In the genomic region with DNA sequence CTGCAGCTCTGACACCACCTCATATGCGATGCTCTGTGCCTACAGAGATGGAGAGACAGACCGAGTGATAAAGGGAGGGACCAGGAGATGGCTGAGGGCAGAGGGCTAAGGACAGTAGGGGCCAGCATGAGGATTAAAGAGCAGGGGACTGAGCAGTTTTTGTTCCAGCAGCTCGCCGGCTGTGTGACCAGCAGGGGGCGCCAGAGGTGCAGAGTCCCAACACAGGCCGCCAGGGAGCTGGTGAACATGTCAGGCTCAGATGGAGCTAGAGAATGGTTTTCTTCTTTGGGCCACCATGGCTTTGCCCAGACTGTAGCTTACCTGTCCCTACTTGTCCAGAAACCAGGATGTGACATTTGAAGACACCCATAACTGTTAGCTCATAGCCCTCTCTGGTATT, we compare ENCODE assay signal across 9 mouse cellular contexts. TPM values are rescaled to one million over a fixed set of nuclear protein-coding genes. Genes with fewer than 3 reads are reported as not detected.
DNase-seq lines count a peak whose midpoint lies in the region; ATAC-seq and TF ChIP-seq lines count a peak whose summit lies in the region.
"Had no signal": no experiment of that assay in that cellular context is flagged by ENCODE, and none has a peak within 500 bp of the region (broad histone marks: within the 10 kb centered on the region; RNA-seq: fewer than 3 reads in every experiment).

No protein-coding gene starts in this region.

- no peak overlapping the region for H3K4me2 ChIP-seq in CH12.LX (ENCODE audit: insufficient read depth, low read depth, poor library complexity, severe bottlenecking)
- H3K4me2 ChIP-seq in heart, embryonic 11.5 days = no peak overlapping the region
- H3K4me2 ChIP-seq: heart, embryonic 15.5 days had no signal

- H3K27me3 ChIP-seq in CH12.LX (replicated peaks) = peaks cover 61% of the 10 kb centered on the region
- peaks cover 42% of the 10 kb centered on the region for H3K27me3 ChIP-seq in embryonic facial prominence, embryonic 10.5 days (replicated peaks; ENCODE audit: low read depth, poor library complexity, severe bottlenecking)
- H3K27me3 ChIP-seq in heart, embryonic 11.5 days (ENCODE audit: control insufficient read depth, insufficient read depth, low read length) = peaks cover 30% of the 10 kb centered on the region

- no peak overlapping the region for H3K9ac ChIP-seq in CH12.LX (ENCODE audit: insufficient read depth, low read depth)
- peak overlapping the region; percentile 60 for H3K9ac ChIP-seq in heart, embryonic 11.5 days (ENCODE audit: low read depth, low read length)
- H3K9ac ChIP-seq: heart, embryonic 15.5 days had no signal

- DNase-seq in CH12.LX (ENCODE audit: extremely low read depth) = peak; percentile 85
- DNase-seq in adrenal gland, adult 2 months = peak; percentile 89
- peak; percentile 94 for DNase-seq in embryonic facial prominence, embryonic 10.5 days (ENCODE audit: low spot score)
- DNase-seq in left cerebral cortex, adult 11 months (ENCODE audit: low spot score) = peak; percentile 78
- peak; percentile 76 for DNase-seq in retina, postnatal 7 days (ENCODE audit: low read depth, low spot score)
- DNase-seq in urinary bladder, adult 18-20 months (ENCODE audit: low spot score in 2 of 2) = peak; percentile 80 to 82

- TF ChIP-seq POLR2A in CH12.LX (IDR thresholded peaks at IDR 0.05; ENCODE audit: low read depth, low read length) = no peak

- dilution Hi-C loops in CH12.LX (cut with MboI; ENCODE audit: extremely low pct_ligation_motif_present, extremely low pct_unique_long_range_greater_than_20kb, low sequenced_read_pairs) = no loop called here

- H3K36me3 ChIP-seq in CH12.LX (replicated peaks in 1 of 2; ENCODE audit: control insufficient read depth in 1 of 2, insufficient read depth in 1 of 2, low read length in 1 of 2) = no peaks in the 10 kb centered on the region
- H3K36me3 ChIP-seq in embryonic facial prominence, embryonic 10.5 days (replicated peaks) = no peaks in the 10 kb centered on the region
- no peaks in the 10 kb centered on the region for H3K36me3 ChIP-seq in heart, embryonic 11.5 days (ENCODE audit: control insufficient read depth, insufficient read depth, low read length)
- H3K36me3 ChIP-seq: heart, embryonic 15.5 days had no signal

- peak; percentile 84 for TF ChIP-seq RAD21 in CH12.LX (IDR thresholded peaks at IDR 0.05; ENCODE audit: low read depth, low read length)

- no peaks in the 10 kb centered on the region for H3K9me3 ChIP-seq in CH12.LX (replicated peaks; ENCODE audit: low read length)
- no peaks in the 10 kb centered on the region for H3K9me3 ChIP-seq in embryonic facial prominence, embryonic 10.5 days
- no peaks in the 10 kb centered on the region for H3K9me3 ChIP-seq in heart, embryonic 11.5 days (replicated peaks; ENCODE audit: control insufficient read depth, low read length)
- H3K9me3 ChIP-seq: heart, embryonic 15.5 days had no signal

- peaks cover 0 to 23% of the 10 kb centered on the region in 2 experiments; a peak in 2 of 4 replicates for H3K4me1 ChIP-seq in CH12.LX (ENCODE audit: control insufficient read depth in 1 of 2, insufficient read depth in 2 of 2)
- H3K4me1 ChIP-seq in embryonic facial prominence, embryonic 10.5 days = peaks cover 30% of the 10 kb centered on the region
- no peaks in the 10 kb centered on the region; the same call in 1 of the 2 replicates for H3K4me1 ChIP-seq in heart, embryonic 11.5 days (ENCODE audit: control insufficient read depth, insufficient read depth, low read length)

- H3K79me2 ChIP-seq in CH12.LX (replicated peaks; ENCODE audit: control insufficient read depth, extremely low read depth, insufficient read depth, poor library complexity, severe bottlenecking) = no peaks in the 10 kb centered on the region

- WGBS in embryonic facial prominence, embryonic 10.5 days = under 1% methylated on average over 6 of the region's 6 CpGs
- 2% methylated on average over 6 of the region's 6 CpGs for WGBS in heart, embryonic 11.5 days (ENCODE audit: insufficient replicate concordance)

- H3K4me3 ChIP-seq in CH12.LX (replicated peaks in 1 of 3; ENCODE audit: low read depth in 2 of 3, low read length in 2 of 3, poor library complexity in 1 of 3) = no peak overlapping the region
- peak overlapping the region; percentile 27 for H3K4me3 ChIP-seq in embryonic facial prominence, embryonic 10.5 days
- no peak overlapping the region for H3K4me3 ChIP-seq in heart, embryonic 11.5 days (ENCODE audit: low read depth, low read length)
- H3K4me3 ChIP-seq: heart, embryonic 15.5 days had no signal

- ATAC-seq in heart, embryonic 11.5 days (replicated peaks; ENCODE audit: insufficient number of reproducible peaks, low FRiP score, low TSS enrichment) = no peak
- peak; percentile 49 for ATAC-seq in megakaryocyte, adult 5-6 weeks (ENCODE audit: poor library complexity, severe bottlenecking)

- no peak overlapping the region for H3K27ac ChIP-seq in CH12.LX (ENCODE audit: insufficient read depth, low read depth)
- H3K27ac ChIP-seq in embryonic facial prominence, embryonic 10.5 days (replicated peaks) = peak overlapping the region; percentile 62
- peak overlapping the region; percentile 76; the same call in 1 of the 2 replicates for H3K27ac ChIP-seq in heart, embryonic 11.5 days (ENCODE audit: low read depth, low read length)
- H3K27ac ChIP-seq: heart, embryonic 15.5 days had no signal

- in situ Hi-C loops in CH12.LX (cut with MboI; ENCODE audit: low pct_ligation_motif_present, low pct_unique_long_range_greater_than_20kb, low sequenced_read_pairs) = loop anchor here (5.0 to 10.0 kb wide), 2 partner anchors 82 to 130 kb away; a partner anchor contains a TSS

- peak; percentile 59 to 97; a peak in 3 of 4 replicates for TF ChIP-seq CTCF in CH12.LX (conservative IDR thresholded peaks at IDR 0.05 in 1 of 2, IDR thresholded peaks at IDR 0.05 in 1 of 2; ENCODE audit: low read depth in 2 of 2, low read length in 2 of 2)

- no peak for TF ChIP-seq EP300 in CH12.LX (IDR thresholded peaks at IDR 0.05; ENCODE audit: low read length)

TF ChIP-seq in CH12.LX, 34 proteins besides CTCF, POLR2A, EP300 and RAD21 (continues in another document):
- TF ChIP-seq ZKSCAN1 (IDR thresholded peaks at IDR 0.05; ENCODE audit: borderline replicate concordance, low read depth, low read length) (no peak), IRF4 (IDR thresholded peaks at IDR 0.05; ENCODE audit: low read depth, low read length) (no peak; the same call in 1 of the 2 replicates), MAX (IDR thresholded peaks at IDR 0.05; ENCODE audit: low read length) (no peak), ZMIZ1 (IDR thresholded peaks at IDR 0.05; ENCODE audit: low read depth, low read length) (no peak)

RNA-seq across cellular contexts. Expression of a gene that starts 5.0 kb away (rescaled TPM):
- total RNA-seq in CH12.LX (2012; rRNA removed) = 7.2 and 8.0 TPM in 2 replicates
- total RNA-seq in CH12.LX (2014; rRNA removed) = 5.6 and 8.8 TPM in 2 replicates
- polyA plus RNA-seq in CH12.LX (2012; ENCODE audit: insufficient read length, low read depth) = 4.3 and 6.1 TPM in 2 replicates
- 10 to 100 TPM in 1 of 2 experiments, 1 to 10 TPM in 1; 9.0 to 10.8 TPM for total RNA-seq in adrenal gland, adult 2 months (2021)
- 60.7 and 72.6 TPM in 2 replicates for polyA plus RNA-seq in adrenal gland, adult 2 months (2012; rRNA removed)
- polyA plus RNA-seq in embryonic facial prominence, embryonic 10.5 days (2016; fragmentation: Nextera tagmentation; extraction: Ambion mirVana) = 5.1 and 5.8 TPM in 2 replicates
- polyA plus RNA-seq in heart, embryonic 11.5 days (2014; fragmentation: Nextera tagmentation; extraction: Ambion mirVana) = 2.4 and 3.2 TPM in 2 replicates
- total RNA-seq in megakaryocyte, adult 5-6 weeks (2015) = 9.0 and 11.0 TPM in 2 replicates
- total RNA-seq in megakaryocyte, adult 5-6 weeks (2017) = 10.5 and 11.1 TPM in 2 replicates

RNA-seq across cellular contexts. Expression of a gene that starts 18.5 kb away (rescaled TPM):
- 0.13 and 0.21 TPM in 2 replicates for total RNA-seq in CH12.LX (2012; rRNA removed)
- total RNA-seq in CH12.LX (2014; rRNA removed) = not detected in 2 replicates
- polyA plus RNA-seq in CH12.LX (2012; ENCODE audit: insufficient read length, low read depth) = not detected in 2 replicates
- total RNA-seq in adrenal gland, adult 2 months (2021) = 1 to 10 TPM; 1.6 to 5.0 TPM
- polyA plus RNA-seq in adrenal gland, adult 2 months (2012; rRNA removed) = 10.0 and 12.9 TPM in 2 replicates
- polyA plus RNA-seq in embryonic facial prominence, embryonic 10.5 days (2016; fragmentation: Nextera tagmentation; extraction: Ambion mirVana) = 4.7 and 5.1 TPM in 2 replicates
- 0.55 and 1.1 TPM in 2 replicates for polyA plus RNA-seq in heart, embryonic 11.5 days (2014; fragmentation: Nextera tagmentation; extraction: Ambion mirVana)
- not detected in 2 replicates for total RNA-seq in megakaryocyte, adult 5-6 weeks (2015)
- total RNA-seq in megakaryocyte, adult 5-6 weeks (2017) = 0.33 TPM in 1 of 2 replicates, not detected in the other

RNA-seq across cellular contexts. Expression of a gene that starts 29.2 kb away (rescaled TPM):
- total RNA-seq in CH12.LX (2012; rRNA removed) (58.7 and 62.9 TPM in 2 replicates), CH12.LX (2014; rRNA removed) (29.2 and 36.2 TPM in 2 replicates)
- polyA plus RNA-seq in CH12.LX (2012; ENCODE audit: insufficient read length, low read depth) = 82.0 and 113 TPM in 2 replicates
- total RNA-seq in adrenal gland, adult 2 months (2021) = 10 to 100 TPM; 65.0 TPM
- 52.5 and 58.3 TPM in 2 replicates for polyA plus RNA-seq in adrenal gland, adult 2 months (2012; rRNA removed)
- 173 and 179 TPM in 2 replicates for polyA plus RNA-seq in embryonic facial prominence, embryonic 10.5 days (2016; fragmentation: Nextera tagmentation; extraction: Ambion mirVana)
- 102 and 109 TPM in 2 replicates for polyA plus RNA-seq in heart, embryonic 11.5 days (2014; fragmentation: Nextera tagmentation; extraction: Ambion mirVana)
- 32.7 and 38.9 TPM in 2 replicates for total RNA-seq in megakaryocyte, adult 5-6 weeks (2015)
- total RNA-seq in megakaryocyte, adult 5-6 weeks (2017) = 36.8 and 47.6 TPM in 2 replicates

RNA-seq across cellular contexts. Expression of a gene that starts 36.3 kb away (rescaled TPM):
- total RNA-seq in CH12.LX (2012; rRNA removed) (17.3 and 23.2 TPM in 2 replicates), CH12.LX (2014; rRNA removed) (4.5 and 5.6 TPM in 2 replicates)
- 11.4 and 12.5 TPM in 2 replicates for polyA plus RNA-seq in CH12.LX (2012; ENCODE audit: insufficient read length, low read depth)
- under 1 TPM in 1 of 2 experiments, not detected in 1; 0.10 TPM for total RNA-seq in adrenal gland, adult 2 months (2021)
- polyA plus RNA-seq in adrenal gland, adult 2 months (2012; rRNA removed) = 0.28 and 0.41 TPM in 2 replicates
- polyA plus RNA-seq in embryonic facial prominence, embryonic 10.5 days (2016; fragmentation: Nextera tagmentation; extraction: Ambion mirVana) = not detected in 2 replicates
- 0.07 TPM in 1 of 2 replicates, not detected in the other for polyA plus RNA-seq in heart, embryonic 11.5 days (2014; fragmentation: Nextera tagmentation; extraction: Ambion mirVana)
- 0.80 and 1.5 TPM in 2 replicates for total RNA-seq in megakaryocyte, adult 5-6 weeks (2015)
- total RNA-seq in megakaryocyte, adult 5-6 weeks (2017) = 0.07 and 1.7 TPM in 2 replicates

RNA-seq across cellular contexts. Expression of a gene that starts 39.7 kb away (rescaled TPM):
- total RNA-seq in CH12.LX (2012; rRNA removed) (11.3 and 11.6 TPM in 2 replicates), CH12.LX (2014; rRNA removed) (3.3 and 7.0 TPM in 2 replicates)
- polyA plus RNA-seq in CH12.LX (2012; ENCODE audit: insufficient read length, low read depth) = 22.2 and 23.4 TPM in 2 replicates
- total RNA-seq in adrenal gland, adult 2 months (2021) = 10 to 100 TPM; 18.9 to 20.5 TPM
- 91.5 and 91.7 TPM in 2 replicates for polyA plus RNA-seq in adrenal gland, adult 2 months (2012; rRNA removed)
- polyA plus RNA-seq in embryonic facial prominence, embryonic 10.5 days (2016; fragmentation: Nextera tagmentation; extraction: Ambion mirVana) = 12.4 and 13.9 TPM in 2 replicates
- polyA plus RNA-seq in heart, embryonic 11.5 days (2014; fragmentation: Nextera tagmentation; extraction: Ambion mirVana) = 7.8 and 8.5 TPM in 2 replicates
- total RNA-seq in megakaryocyte, adult 5-6 weeks (2015) = 56.2 and 65.4 TPM in 2 replicates
- 14.4 and 24.6 TPM in 2 replicates for total RNA-seq in megakaryocyte, adult 5-6 weeks (2017)
